Mouse (Mus musculus): Measurements from ENCODE around the gene Slc7a11. TPM values are rescaled to one million over a fixed set of nuclear protein-coding genes. Genes with fewer than 3 reads are reported as not detected.
A peak's percentile ranks its signal among the peaks of the same experiment; 100 is the strongest.

The Slc7a11 gene
- total and polyA plus RNA-seq, 3 experiments = 0.03 to 0.98 (median 0.38) TPM

- Histone ChIP-seq H3K4me1 (ENCODE audit: insufficient read depth, low read depth, low read length) (no peaks in the 10 kb centered on the region), H3K4me3 (ENCODE audit: low read depth, low read length) (no peak overlapping the region), H3K27me3 (ENCODE audit: insufficient read depth, low read length) (no peaks in the 10 kb centered on the region), H3K9me3 (replicated peaks) (no peaks in the 10 kb centered on the region; the same call in 1 of the 2 replicates), H3K36me3 (replicated peaks) (no peaks in the 10 kb centered on the region)
- no peak for ATAC-seq (ENCODE audit: extremely low read depth, insufficient number of reproducible peaks, low FRiP score, poor library complexity, severe bottlenecking)
- TF ChIP-seq TAL1 (conservative IDR thresholded peaks at IDR 0.05; ENCODE audit: low read depth, low read length) = no peak
- no peak for DNase-seq (ENCODE audit: low spot score)
Observed at GRCm38 (mm10) chr3:50456023-50456422, 12.6 kb upstream of the Slc7a11 start.

DNA sequence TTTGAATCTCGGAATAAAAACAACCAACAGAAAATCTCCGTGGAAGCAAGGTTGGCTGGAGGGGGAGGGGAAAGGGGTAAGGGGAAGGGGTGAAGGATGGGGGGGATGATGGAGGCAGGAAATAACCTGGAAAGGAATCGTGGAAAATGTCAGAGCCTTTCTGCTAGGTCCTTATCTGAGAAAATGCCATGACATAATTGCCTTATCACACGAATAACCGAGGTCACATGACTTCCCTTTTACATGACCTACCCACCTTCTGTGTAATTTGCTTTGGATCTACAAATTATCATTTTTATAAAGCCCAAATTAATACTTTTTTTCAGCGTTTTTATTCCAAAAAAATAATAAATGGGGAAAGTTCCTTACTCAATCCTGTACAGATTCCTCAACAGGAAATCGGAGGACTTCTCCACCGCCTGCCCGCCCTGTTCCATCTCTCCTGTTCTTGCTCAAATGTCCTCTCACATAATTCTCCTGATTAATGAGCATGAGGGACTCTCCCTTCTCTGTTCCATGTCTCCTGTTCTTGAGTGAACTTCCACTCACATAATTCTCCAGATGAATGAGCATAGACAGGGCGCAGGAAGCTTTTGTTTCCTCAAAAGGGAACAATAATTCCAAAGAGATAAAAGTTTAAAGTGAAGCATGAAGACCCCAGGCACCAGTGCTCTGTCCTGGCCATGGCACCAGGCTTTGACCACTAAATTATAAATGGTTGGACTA is 1.8 kb upstream of the Slc7a11 start:
- H3K36me3 ChIP-seq (replicated peaks) = no peaks in the 10 kb centered on the region
- DNase-seq (ENCODE audit: low spot score) = no peak

GRCm38 (mm10) chr3:50443942-50444341 is 528 bp upstream of the Slc7a11 start:
- Histone ChIP-seq H3K27me3 (ENCODE audit: insufficient read depth, low read length) (no peaks in the 10 kb centered on the region), H3K36me3 (replicated peaks) (no peaks in the 10 kb centered on the region), H3K4me3 (ENCODE audit: low read depth, low read length) (no peak overlapping the region), H3K4me1 (ENCODE audit: insufficient read depth, low read depth, low read length) (no peaks in the 10 kb centered on the region), H3K9me3 (replicated peaks) (no peaks in the 10 kb centered on the region)
- no peak for ATAC-seq (ENCODE audit: extremely low read depth, insufficient number of reproducible peaks, low FRiP score, poor library complexity, severe bottlenecking)
- no peak for DNase-seq (ENCODE audit: low spot score)
- TF ChIP-seq CTCF (IDR thresholded peaks at IDR 0.05; ENCODE audit: low read depth, low read length) = no peak
- TF ChIP-seq GATA1 (IDR thresholded peaks at IDR 0.05; ENCODE audit: borderline replicate concordance, low read length) = no peak
- no peak for TF ChIP-seq POLR2AphosphoS5 (IDR thresholded peaks at IDR 0.05; ENCODE audit: insufficient replicate concordance, low read depth, low read length)
- TF ChIP-seq GATA2 (IDR thresholded peaks at IDR 0.05; ENCODE audit: borderline replicate concordance, low read depth, low read length) = no peak
- no peak for TF ChIP-seq TAL1 (conservative IDR thresholded peaks at IDR 0.05; ENCODE audit: low read depth, low read length)

More for the DNA sequence above, 1.8 kb upstream of the Slc7a11 start:
- TF ChIP-seq GATA1 (IDR thresholded peaks at IDR 0.05; ENCODE audit: borderline replicate concordance, low read length) (no peak), GATA2 (IDR thresholded peaks at IDR 0.05; ENCODE audit: borderline replicate concordance, low read depth, low read length) (no peak), CTCF (IDR thresholded peaks at IDR 0.05; ENCODE audit: low read depth, low read length) (no peak), POLR2AphosphoS5 (IDR thresholded peaks at IDR 0.05; ENCODE audit: insufficient replicate concordance, low read depth, low read length) (no peak), TAL1 (conservative IDR thresholded peaks at IDR 0.05; ENCODE audit: low read depth, low read length) (no peak)
- no peaks in the 10 kb centered on the region for H3K4me1 ChIP-seq (ENCODE audit: insufficient read depth, low read depth, low read length)
- H3K4me3 ChIP-seq (ENCODE audit: low read depth, low read length) = no peak overlapping the region
- ATAC-seq (ENCODE audit: extremely low read depth, insufficient number of reproducible peaks, low FRiP score, poor library complexity, severe bottlenecking) = no peak
- H3K9me3 ChIP-seq (replicated peaks) = no peaks in the 10 kb centered on the region
- H3K27me3 ChIP-seq (ENCODE audit: insufficient read depth, low read length) = no peaks in the 10 kb centered on the region

DNA sequence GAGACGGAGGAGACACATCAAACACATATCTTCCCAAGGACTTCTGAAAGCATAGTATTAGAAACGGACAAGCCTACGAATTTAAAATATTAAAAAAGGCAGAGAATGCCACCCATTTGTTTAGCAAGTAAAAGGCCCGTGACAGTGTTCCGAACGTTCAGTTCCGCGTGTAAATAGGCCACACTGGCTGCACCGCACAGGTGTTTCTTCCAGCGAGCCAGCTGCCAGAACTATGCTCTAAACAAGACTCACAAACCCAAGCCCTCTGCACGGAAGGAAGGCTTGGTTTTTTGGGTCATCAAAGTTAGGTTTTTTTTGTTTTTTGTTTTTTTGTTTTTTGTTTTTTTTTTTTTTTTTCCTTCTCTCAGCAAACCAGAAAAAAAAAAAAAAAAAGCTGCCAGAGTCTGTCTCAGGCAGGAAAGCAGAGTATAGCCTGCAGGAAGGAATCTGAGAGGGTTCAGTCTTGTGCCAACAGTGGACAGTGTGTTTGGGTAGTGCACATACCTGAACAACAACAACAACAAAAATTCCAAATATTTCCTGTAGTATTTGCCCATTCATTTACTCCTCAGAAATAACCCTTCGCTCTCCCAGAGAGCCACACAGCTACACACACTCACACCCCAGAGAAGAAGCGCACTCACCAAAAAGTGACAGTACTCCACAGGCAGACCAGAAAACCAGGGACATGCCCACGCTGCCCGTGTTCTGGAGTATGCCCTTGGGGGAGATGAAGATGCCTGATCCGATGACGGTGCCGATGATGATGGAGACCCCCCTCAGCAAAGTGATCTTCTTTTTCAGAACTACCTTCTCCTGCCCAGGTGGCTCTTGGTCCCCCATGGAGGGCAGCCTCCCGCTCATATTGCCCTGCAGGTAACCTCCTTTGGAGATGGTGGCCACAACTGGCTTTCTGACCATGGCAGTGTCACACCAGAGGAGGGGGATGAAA is 797 bp downstream of the Slc7a11 start:
- H3K4me3 ChIP-seq (ENCODE audit: low read depth, low read length) = peak overlapping the region; percentile 42; the same call in 1 of the 2 replicates
- H3K27me3 ChIP-seq (ENCODE audit: insufficient read depth, low read length) = no peaks in the 10 kb centered on the region
- DNase-seq (ENCODE audit: low spot score) (no peak), ATAC-seq (ENCODE audit: extremely low read depth, insufficient number of reproducible peaks, low FRiP score, poor library complexity, severe bottlenecking) (no peak)
- TF ChIP-seq POLR2AphosphoS5 (IDR thresholded peaks at IDR 0.05; ENCODE audit: insufficient replicate concordance, low read depth, low read length) (no peak), GATA2 (IDR thresholded peaks at IDR 0.05; ENCODE audit: borderline replicate concordance, low read depth, low read length) (no peak), TAL1 (conservative IDR thresholded peaks at IDR 0.05; ENCODE audit: low read depth, low read length) (no peak), GATA1 (IDR thresholded peaks at IDR 0.05; ENCODE audit: borderline replicate concordance, low read length) (no peak), CTCF (IDR thresholded peaks at IDR 0.05; ENCODE audit: low read depth, low read length) (no peak)
- H3K36me3 ChIP-seq (replicated peaks) = no peaks in the 10 kb centered on the region
- no peaks in the 10 kb centered on the region for H3K9me3 ChIP-seq (replicated peaks)
- H3K4me1 ChIP-seq (ENCODE audit: insufficient read depth, low read depth, low read length) = no peaks in the 10 kb centered on the region

GRCm38 (mm10) chr3:50441330-50441729 is 2.1 kb downstream of the Slc7a11 start:
- TF ChIP-seq GATA2 (IDR thresholded peaks at IDR 0.05; ENCODE audit: borderline replicate concordance, low read depth, low read length) (no peak), GATA1 (IDR thresholded peaks at IDR 0.05; ENCODE audit: borderline replicate concordance, low read length) (no peak)
- H3K27me3 ChIP-seq (ENCODE audit: insufficient read depth, low read length) = no peaks in the 10 kb centered on the region
- DNase-seq (ENCODE audit: low spot score) (no peak), ATAC-seq (ENCODE audit: extremely low read depth, insufficient number of reproducible peaks, low FRiP score, poor library complexity, severe bottlenecking) (no peak)
- no peaks in the 10 kb centered on the region for H3K4me1 ChIP-seq (ENCODE audit: insufficient read depth, low read depth, low read length)
- H3K36me3 ChIP-seq (replicated peaks) = no peaks in the 10 kb centered on the region
- no peak overlapping the region for H3K4me3 ChIP-seq (ENCODE audit: low read depth, low read length)
- no peaks in the 10 kb centered on the region for H3K9me3 ChIP-seq (replicated peaks)

GRCm38 (mm10) chr3:50440409-50440808 is 3.0 kb downstream of the Slc7a11 start:
- H3K4me1 ChIP-seq (ENCODE audit: insufficient read depth, low read depth, low read length) = no peaks in the 10 kb centered on the region

More at GRCm38 (mm10) chr3:50440409-50440808, 3.0 kb downstream of the Slc7a11 start:
- no peaks in the 10 kb centered on the region for H3K9me3 ChIP-seq (replicated peaks)
- H3K27me3 ChIP-seq (ENCODE audit: insufficient read depth, low read length) = no peaks in the 10 kb centered on the region
- no peak for TF ChIP-seq GATA2 (IDR thresholded peaks at IDR 0.05; ENCODE audit: borderline replicate concordance, low read depth, low read length)
- no peak for TF ChIP-seq GATA1 (IDR thresholded peaks at IDR 0.05; ENCODE audit: borderline replicate concordance, low read length)
- TF ChIP-seq TAL1 (conservative IDR thresholded peaks at IDR 0.05; ENCODE audit: low read depth, low read length) = no peak
- no peak for TF ChIP-seq CTCF (IDR thresholded peaks at IDR 0.05; ENCODE audit: low read depth, low read length)
- TF ChIP-seq POLR2AphosphoS5 (IDR thresholded peaks at IDR 0.05; ENCODE audit: insufficient replicate concordance, low read depth, low read length) = no peak
- DNase-seq (ENCODE audit: low spot score) = no peak
- no peaks in the 10 kb centered on the region for H3K36me3 ChIP-seq (replicated peaks)
- no peak for ATAC-seq (ENCODE audit: extremely low read depth, insufficient number of reproducible peaks, low FRiP score, poor library complexity, severe bottlenecking)
- no peak overlapping the region for H3K4me3 ChIP-seq (ENCODE audit: low read depth, low read length)
